Mouse (Mus musculus): Measurements from ENCODE around the gene Ltbp3.

DNA sequence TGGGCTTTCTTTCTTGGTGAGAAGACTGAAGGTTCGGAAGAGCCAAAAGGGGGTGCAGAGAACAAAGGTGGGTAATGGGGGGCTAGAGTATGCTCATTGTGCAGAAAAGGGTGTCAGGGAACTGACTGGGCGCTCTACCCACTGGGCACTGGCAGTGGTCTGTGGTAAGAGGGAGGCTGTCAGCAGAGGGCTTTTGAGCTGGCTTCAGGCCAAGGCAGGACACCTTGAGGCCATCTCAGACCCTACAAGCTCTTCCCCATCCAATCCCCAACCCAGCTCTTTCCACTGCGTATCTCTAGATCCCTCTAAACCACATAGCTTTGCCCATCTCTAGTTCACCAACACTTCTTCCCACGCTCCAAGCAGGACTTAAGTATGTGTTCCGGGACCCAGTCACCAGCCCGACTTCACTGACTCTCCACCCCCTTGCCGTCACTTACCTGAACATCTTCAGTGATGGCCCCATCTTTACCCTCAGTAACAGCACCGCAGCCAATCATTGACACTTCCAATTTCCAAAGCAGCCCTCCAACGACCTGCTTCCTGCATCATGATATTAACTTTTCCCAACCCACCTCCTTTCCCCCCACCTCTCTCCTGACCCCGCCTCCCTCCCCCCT lies 44.4 kb downstream of the Ltbp3 start:
- TF ChIP-seq CTCF (IDR thresholded peaks at IDR 0.05; ENCODE audit: low read depth, low read length) = no peak
- TF ChIP-seq POLR2A (IDR thresholded peaks at IDR 0.05; ENCODE audit: borderline replicate concordance, low read depth, low read length) = no peak

Data from bone marrow macrophage, adult 2 months (primary cell).